Mouse (Mus musculus): ENCODE data around the gene Coq8a. TPM values are rescaled to one million over a fixed set of nuclear protein-coding genes. Genes with fewer than 3 reads are reported as not detected.
A peak's percentile ranks its signal among the peaks of the same experiment; 100 is the strongest.

The Coq8a gene
- polyA plus RNA-seq (2016; fragmentation: Nextera tagmentation; extraction: Ambion mirVana), result 1.8 and 2.0 TPM in 2 replicates

DNA sequence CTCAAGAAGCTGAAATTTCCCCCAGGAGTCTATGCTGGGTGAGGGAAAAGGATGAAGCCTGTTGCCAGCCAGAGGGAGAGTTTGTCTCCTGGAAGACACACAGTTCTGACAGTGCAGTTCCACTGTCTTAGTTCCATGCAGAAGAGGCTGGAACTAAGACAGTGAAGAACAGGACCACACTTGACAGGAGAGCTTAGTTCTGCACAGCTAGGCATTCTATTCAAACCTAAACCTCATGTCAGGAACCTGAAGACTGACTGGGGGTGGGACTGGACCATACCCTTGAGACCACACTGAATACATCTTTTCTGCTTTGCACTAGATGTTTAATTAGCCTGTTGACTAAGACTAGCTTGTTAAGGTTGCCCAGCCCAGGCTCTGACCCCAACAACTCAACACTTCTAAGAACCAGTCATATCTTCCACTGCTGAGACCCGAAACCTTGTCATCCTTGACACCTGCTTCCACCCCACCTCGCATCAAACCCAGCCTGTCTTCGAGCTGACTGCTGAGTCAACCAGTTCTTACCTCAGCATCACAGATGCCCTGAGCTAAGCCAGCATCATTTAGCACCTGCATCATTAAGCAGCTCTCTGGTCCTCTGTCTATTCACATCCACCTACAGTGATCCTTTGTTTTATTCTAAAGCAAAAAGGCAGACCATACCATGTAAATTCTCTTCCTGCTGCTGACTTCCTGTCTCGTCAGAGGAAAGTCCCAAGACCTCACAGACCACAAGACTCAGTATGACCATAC, at the start of gene Coq8a:
Coq8a (minus strand) TSS at position 644 of the 756 bp plus-strand sequence.
- 72% methylated on average over 4 of the region's 4 CpGs for WGBS
- no peak within 1 kb of the TSS for H3K27ac ChIP-seq
- no peaks in the 10 kb centered on the region for H3K36me3 ChIP-seq
- peaks cover 17% of the 10 kb centered on the region for H3K4me1 ChIP-seq (replicated peaks)
- H3K27me3 ChIP-seq (ENCODE audit: insufficient read depth, poor library complexity, severe bottlenecking), result no peaks in the 10 kb centered on the region; the same call in 1 of the 2 replicates
- no peaks in the 10 kb centered on the region for H3K9me3 ChIP-seq
- H3K4me3 ChIP-seq, result no peak within 1 kb of the TSS
- no peak for DNase-seq (ENCODE audit: low spot score)

DNA sequence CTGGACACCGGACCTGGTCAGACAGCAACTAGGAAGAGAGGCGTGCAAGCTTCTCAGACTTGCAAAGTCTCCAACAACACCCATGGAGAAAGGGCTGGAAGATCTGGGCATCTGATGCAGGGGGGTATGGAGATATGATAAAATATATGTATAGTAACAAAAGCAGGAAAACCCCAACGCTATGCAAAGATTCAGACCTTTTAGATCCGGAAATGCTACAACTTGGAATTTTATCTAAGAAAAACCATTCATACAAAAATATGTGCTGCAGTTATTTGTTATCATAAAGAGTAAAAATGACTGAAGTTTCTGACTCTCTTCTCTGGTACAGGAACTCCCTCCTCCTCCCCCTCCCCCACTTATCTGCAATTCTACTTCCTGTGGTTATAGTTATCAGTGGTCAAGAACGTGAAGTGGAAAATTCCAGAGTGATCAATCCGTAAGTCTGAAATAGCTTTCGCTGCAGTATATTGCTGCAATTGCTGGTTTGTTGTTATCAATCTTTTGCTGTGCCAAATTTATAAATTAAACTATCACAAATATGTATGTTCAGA, 49.3 kb upstream of the Coq8a start:
- 0 out of 2 replicates have a peak, but pooled peaks cover 3% of the 10 kb centered on the region for H3K27me3 ChIP-seq (ENCODE audit: insufficient read depth, poor library complexity, severe bottlenecking)
- peaks cover 20% of the 10 kb centered on the region for H3K4me1 ChIP-seq (replicated peaks)
- DNase-seq (ENCODE audit: low spot score), result no peak
- H3K9me3 ChIP-seq, result no peaks in the 10 kb centered on the region
- no peak overlapping the region for H3K27ac ChIP-seq
- WGBS, result 90% methylated on average over 7 of the region's 7 CpGs
- no peaks in the 10 kb centered on the region; the same call in 1 of the 2 replicates for H3K36me3 ChIP-seq
- H3K4me3 ChIP-seq, result no peak overlapping the region

DNA sequence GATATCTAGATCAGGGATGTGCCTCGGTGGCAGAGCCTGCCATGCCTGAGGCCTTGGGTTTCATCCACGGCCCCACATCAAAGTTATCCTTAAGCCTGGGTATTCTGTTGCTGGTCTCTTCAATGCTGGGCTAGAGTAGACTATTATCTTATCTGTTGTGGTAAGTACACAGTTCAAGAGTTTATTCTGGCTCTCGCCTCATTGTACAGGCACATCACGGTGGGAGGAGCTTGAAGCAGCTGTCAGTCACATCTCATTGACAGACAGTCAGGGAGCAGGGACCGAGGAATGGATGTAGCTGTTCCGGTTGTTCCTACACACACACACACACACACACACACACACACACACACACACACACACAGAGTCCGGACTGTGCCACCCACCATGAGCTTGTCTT, 48.5 kb upstream of the Coq8a start:
- WGBS, result 87% methylated on average over 7 of the region's 7 CpGs
- Histone ChIP-seq H3K36me3 (peaks cover 4% of the 10 kb centered on the region; the same call in 1 of the 2 replicates), H3K27ac (no peak overlapping the region), H3K4me3 (no peak overlapping the region), H3K27me3 (ENCODE audit: insufficient read depth, poor library complexity, severe bottlenecking) (no peaks in the 10 kb centered on the region), H3K4me1 (replicated peaks) (peaks cover 20% of the 10 kb centered on the region), H3K9me3 (no peaks in the 10 kb centered on the region)
- DNase-seq (ENCODE audit: low spot score), result no peak

DNA sequence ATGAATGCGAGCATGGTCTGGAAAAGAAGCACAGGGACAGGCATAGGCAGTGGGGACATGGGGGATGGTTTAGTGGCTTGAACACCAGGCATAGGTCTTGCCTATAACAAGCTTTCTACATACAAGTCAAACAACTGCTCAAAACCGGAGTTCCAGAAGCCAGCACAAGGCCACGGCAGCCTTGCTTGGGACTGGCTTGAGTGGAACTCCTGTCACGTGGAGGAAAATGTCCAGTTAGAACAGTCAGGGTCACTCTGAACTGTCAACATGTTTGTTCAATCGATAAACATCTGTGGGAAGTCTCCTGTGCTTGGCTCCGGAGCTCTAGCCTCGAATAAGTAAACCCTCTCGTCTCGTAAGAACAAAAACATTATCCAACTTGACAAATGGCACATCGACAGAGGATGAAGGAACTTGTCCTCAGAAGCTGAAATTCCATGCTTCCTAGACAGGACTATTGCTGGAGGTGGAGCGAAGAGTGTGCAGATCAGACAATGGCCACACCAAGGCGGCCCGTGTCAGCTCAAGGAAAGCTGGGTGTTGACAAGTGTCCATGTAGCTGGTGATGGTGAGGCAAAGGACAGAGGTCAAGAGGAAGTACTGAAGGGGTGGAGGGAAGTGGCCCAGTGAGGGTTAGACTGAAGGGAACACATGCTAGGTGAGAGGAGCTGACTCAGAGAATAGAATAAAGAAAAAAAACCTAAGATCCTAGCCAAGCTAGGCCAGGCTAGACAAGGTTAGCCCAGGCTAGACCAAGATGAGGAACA, 46.5 kb upstream of the Coq8a start:
- H3K4me3 ChIP-seq, result no peak overlapping the region
- no peak overlapping the region for H3K27ac ChIP-seq
- 90% methylated on average over 13 of the region's 13 CpGs for WGBS
- no peaks in the 10 kb centered on the region for H3K9me3 ChIP-seq
- peaks cover 12% of the 10 kb centered on the region for H3K4me1 ChIP-seq (replicated peaks)
- H3K27me3 ChIP-seq (ENCODE audit: insufficient read depth, poor library complexity, severe bottlenecking), result no peaks in the 10 kb centered on the region
- DNase-seq (ENCODE audit: low spot score), result no peak
- H3K36me3 ChIP-seq, result peaks cover 4% of the 10 kb centered on the region; the same call in 1 of the 2 replicates

DNA sequence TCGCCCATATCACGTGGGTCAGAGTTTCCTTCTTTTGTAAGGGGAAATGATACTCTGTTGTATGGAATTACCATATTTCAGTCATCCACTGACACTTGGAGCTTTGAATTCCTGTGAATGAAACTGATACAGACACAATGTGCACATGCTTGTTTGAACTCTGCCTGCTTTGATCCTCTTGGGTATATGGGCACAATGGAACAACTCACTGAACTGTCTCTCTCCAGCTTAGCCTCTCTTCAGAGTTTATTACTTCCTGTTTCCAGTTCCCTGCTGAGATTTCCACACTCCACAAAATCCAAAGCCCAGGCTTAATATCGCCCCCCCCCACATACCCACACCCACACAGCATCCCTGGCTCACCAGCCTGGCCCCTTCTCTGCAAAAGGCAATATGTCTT, 32.3 kb upstream of the Coq8a start:
- Histone ChIP-seq H3K27ac (no peak overlapping the region), H3K36me3 (no peaks in the 10 kb centered on the region), H3K4me3 (no peak overlapping the region), H3K9me3 (peaks cover 5% of the 10 kb centered on the region; the same call in 1 of the 2 replicates), H3K27me3 (ENCODE audit: insufficient read depth, poor library complexity, severe bottlenecking) (no peaks in the 10 kb centered on the region), H3K4me1 (replicated peaks) (peaks cover 13% of the 10 kb centered on the region)
- DNase-seq (ENCODE audit: low spot score), result no peak
- WGBS, result 72% methylated on average over 3 of the region's 3 CpGs

DNA sequence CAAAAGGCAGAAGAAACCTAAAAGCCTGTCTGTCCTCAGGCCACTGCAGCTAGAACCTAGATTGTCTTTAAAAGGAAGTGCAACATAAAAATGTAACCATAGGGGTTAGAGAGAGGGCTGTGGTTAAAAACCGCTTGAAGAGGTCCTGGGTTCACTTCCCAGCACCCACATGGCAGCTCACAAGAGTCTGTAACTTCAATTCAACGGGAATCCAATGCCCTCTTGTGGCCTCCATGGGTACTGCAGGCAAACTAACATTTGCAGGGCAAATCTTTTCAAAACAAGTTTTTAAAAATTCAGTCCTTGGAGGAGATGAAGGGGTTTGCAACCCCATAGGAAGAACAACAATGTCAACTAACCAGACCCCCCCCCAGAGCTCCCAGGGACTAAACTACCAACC, 31.2 kb upstream of the Coq8a start:
- DNase-seq (ENCODE audit: low spot score), result peak; percentile 44
- peaks cover 24% of the 10 kb centered on the region for H3K4me1 ChIP-seq (replicated peaks)
- peaks cover 5% of the 10 kb centered on the region; the same call in 1 of the 2 replicates for H3K9me3 ChIP-seq
- no peak overlapping the region for H3K27ac ChIP-seq
- H3K4me3 ChIP-seq, result no peak overlapping the region
- 25% methylated on average over 2 of the region's 2 CpGs for WGBS
- H3K36me3 ChIP-seq, result no peaks in the 10 kb centered on the region
- no peaks in the 10 kb centered on the region for H3K27me3 ChIP-seq (ENCODE audit: insufficient read depth, poor library complexity, severe bottlenecking)

DNA sequence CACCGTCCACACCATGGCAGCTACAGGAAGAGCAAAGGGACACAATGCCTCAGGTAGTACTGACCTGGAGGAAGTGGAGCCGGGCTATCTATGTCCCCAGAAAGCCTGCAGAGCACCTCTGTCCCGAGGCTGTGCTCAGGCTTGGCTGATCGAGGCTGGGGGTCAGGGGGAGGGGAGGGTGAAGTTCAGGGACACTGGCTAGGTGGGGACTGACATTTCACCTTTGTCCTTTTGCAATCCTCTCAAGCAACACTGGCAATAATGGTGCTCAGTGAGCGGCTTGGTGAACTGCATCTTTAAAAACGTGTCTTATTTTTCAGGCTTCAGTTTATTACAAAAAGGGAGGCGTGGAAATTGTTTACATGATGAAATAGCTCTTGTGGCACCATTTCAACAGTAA, 30.5 kb upstream of the Coq8a start:
- H3K4me1 ChIP-seq (replicated peaks), result peaks cover 31% of the 10 kb centered on the region
- no peak for DNase-seq (ENCODE audit: low spot score)
- peaks cover 5% of the 10 kb centered on the region; the same call in 1 of the 2 replicates for H3K9me3 ChIP-seq
- H3K4me3 ChIP-seq, result no peak overlapping the region
- whole genome bisulfite sequencing, result 88% methylated on average over 7 of the region's 7 CpGs
- H3K36me3 ChIP-seq, result no peaks in the 10 kb centered on the region
- H3K27me3 ChIP-seq (ENCODE audit: insufficient read depth, poor library complexity, severe bottlenecking), result 0 out of 2 replicates have a peak, but pooled peaks cover 2% of the 10 kb centered on the region
- H3K27ac ChIP-seq, result no peak overlapping the region

DNA sequence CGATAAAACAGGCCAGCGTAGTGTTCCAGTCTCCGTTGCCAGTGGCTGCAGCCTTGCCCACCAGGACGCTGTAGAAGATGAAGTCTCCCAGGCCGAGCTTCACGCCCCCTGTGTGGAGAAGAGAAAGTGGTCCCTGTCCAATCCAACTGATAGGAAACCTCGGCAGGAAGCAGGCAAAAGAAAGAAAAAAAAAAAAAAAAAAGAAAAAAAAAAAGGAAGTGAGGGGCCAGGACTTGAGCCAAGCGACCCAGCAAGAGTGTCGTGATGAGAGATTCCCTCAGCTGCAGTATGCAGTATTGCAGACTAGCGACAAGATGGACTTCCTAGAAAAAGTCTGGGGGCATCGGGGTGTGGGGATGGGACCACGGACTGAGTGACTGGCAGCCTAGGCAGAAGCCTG, 29.5 kb upstream of the Coq8a start:
- Histone ChIP-seq H3K27ac (no peak overlapping the region), H3K4me1 (replicated peaks) (peaks cover 31% of the 10 kb centered on the region), H3K36me3 (no peaks in the 10 kb centered on the region), H3K27me3 (ENCODE audit: insufficient read depth, poor library complexity, severe bottlenecking) (0 out of 2 replicates have a peak, but pooled peaks cover 5% of the 10 kb centered on the region), H3K9me3 (peaks cover 5% of the 10 kb centered on the region; the same call in 1 of the 2 replicates), H3K4me3 (no peak overlapping the region)
- 88% methylated on average over 12 of the region's 12 CpGs for WGBS
- no peak for DNase-seq (ENCODE audit: low spot score)

DNA sequence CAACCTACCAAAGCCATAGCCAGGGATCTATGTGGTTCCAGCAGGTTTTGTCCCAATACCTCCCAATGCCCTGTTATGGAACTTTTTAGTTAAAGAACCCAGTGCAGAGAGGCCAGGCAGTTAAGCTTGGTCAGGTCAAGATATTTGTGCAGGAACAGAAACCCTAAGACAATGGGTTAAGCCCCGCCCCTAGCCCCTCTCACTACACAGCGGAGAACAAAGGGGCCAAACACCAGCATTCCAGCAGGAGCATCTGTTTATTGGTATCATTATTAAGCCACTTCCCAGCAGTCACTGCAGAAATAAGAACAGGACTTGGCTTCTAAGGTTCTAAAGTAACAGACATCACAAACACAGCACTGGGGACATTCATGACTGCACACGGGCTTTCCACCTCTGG, 27.4 kb upstream of the Coq8a start:
- WGBS, result 70% methylated on average over 3 of the region's 3 CpGs
- Histone ChIP-seq H3K4me1 (replicated peaks) (peaks cover 26% of the 10 kb centered on the region), H3K4me3 (no peak overlapping the region), H3K27ac (peak overlapping the region; percentile 68), H3K36me3 (no peaks in the 10 kb centered on the region), H3K27me3 (ENCODE audit: insufficient read depth, poor library complexity, severe bottlenecking) (0 out of 2 replicates have a peak, but pooled peaks cover 5% of the 10 kb centered on the region), H3K9me3 (peaks cover 5% of the 10 kb centered on the region; the same call in 1 of the 2 replicates)
- DNase-seq (ENCODE audit: low spot score), result no peak

DNA sequence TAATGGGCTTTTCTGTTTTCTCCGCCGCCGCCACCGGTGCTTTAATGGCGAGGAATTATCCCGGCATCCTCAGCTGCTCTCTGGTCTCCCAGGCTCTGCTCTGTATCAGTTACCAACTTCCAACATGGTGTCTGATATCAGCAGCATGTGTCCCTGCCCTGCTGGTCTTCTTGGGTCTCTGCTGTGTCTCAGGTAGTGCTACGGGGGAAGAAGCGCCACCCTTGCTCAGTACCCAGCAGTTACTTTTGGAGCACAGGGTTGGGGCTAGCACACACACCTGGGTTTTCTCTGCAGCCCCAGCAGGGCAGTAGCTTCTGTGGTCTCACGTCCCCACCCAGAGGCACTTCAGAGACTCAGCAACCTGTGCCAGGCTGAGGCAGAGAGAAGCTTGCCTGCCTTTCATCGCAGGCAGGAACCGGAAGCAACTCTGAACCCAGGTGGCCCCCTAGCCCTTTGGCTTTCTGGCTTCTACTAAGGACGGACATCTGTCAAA, 26.9 kb upstream of the Coq8a start:
- DNase-seq (ENCODE audit: low spot score), result peak; percentile 38
- Histone ChIP-seq H3K9me3 (peaks cover 5% of the 10 kb centered on the region; the same call in 1 of the 2 replicates), H3K27ac (peak overlapping the region; percentile 68), H3K27me3 (ENCODE audit: insufficient read depth, poor library complexity, severe bottlenecking) (0 out of 2 replicates have a peak, but pooled peaks cover 5% of the 10 kb centered on the region), H3K4me1 (replicated peaks) (peaks cover 22% of the 10 kb centered on the region), H3K36me3 (no peaks in the 10 kb centered on the region), H3K4me3 (peak overlapping the region; percentile 55)
- whole genome bisulfite sequencing, result 14% methylated on average over 12 of the region's 12 CpGs

DNA sequence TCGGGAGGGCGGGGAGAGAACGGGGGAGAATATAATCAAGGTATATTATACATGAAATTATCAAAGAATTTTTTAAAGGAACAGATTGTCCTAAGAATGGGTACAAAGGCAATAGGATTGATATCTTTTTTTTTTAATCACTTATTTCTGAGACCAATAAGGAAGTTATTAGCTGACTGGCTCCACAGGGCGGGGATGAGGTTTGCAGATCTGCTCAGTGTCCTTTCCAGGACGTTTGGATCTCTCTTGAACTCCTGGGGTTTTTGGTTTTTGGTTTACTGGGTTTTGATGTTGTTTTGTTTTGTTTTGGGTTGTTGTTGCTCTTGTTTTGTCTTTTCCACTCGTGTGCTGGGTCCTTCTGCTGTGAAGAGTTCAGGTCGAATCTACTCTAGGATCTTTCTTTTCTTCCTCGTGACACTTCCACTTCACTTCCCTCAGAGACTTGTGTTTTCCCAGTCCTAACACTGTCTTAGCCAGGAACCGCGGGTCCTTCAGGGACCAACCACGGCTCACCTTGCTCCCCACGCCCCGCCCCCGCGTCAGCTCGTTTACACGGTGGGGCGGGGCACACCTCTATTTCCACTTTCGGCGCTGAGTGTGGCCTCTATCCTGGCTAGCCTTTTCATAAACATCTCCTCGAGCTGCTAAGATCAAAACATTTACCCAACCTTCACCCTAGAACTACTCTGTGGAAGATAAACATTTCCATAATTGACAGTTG, 26.3 kb upstream of the Coq8a start:
- peak; percentile 40 for DNase-seq (ENCODE audit: low spot score)
- WGBS, result 17% methylated on average over 21 of the region's 21 CpGs
- peaks cover 22% of the 10 kb centered on the region for H3K4me1 ChIP-seq (replicated peaks)
- H3K27me3 ChIP-seq (ENCODE audit: insufficient read depth, poor library complexity, severe bottlenecking), result 0 out of 2 replicates have a peak, but pooled peaks cover 5% of the 10 kb centered on the region
- no peaks in the 10 kb centered on the region for H3K36me3 ChIP-seq
- H3K4me3 ChIP-seq, result peak overlapping the region; percentile 55
- peaks cover 5% of the 10 kb centered on the region; the same call in 1 of the 2 replicates for H3K9me3 ChIP-seq
- H3K27ac ChIP-seq, result peak overlapping the region; percentile 68

DNA sequence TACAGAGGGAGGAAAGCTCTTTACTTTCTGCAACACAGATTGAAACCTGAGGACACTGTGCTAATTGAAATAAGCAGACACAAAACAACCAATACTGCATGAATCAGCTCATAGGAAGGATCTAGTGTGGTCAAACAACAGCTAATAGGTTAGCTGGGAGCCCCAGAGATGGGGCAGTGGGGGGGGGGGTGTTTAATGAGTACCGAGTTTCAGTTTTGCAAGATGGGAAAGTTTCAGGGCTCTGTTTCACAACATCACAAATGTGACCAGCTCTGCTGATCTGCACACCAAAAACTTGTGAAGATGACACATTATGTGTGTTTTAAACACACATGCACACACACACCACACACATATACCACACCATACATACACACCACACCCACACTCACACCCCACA, 22.6 kb upstream of the Coq8a start:
- no peak overlapping the region for H3K27ac ChIP-seq
- DNase-seq (ENCODE audit: low spot score), result no peak
- H3K36me3 ChIP-seq, result no peaks in the 10 kb centered on the region
- 0 out of 2 replicates have a peak, but pooled peaks cover 5% of the 10 kb centered on the region for H3K27me3 ChIP-seq (ENCODE audit: insufficient read depth, poor library complexity, severe bottlenecking)
- no peak overlapping the region for H3K4me3 ChIP-seq
- H3K9me3 ChIP-seq, result no peaks in the 10 kb centered on the region
- WGBS, result 92% methylated on average over 1 of the region's 1 CpGs
- peaks cover 29% of the 10 kb centered on the region for H3K4me1 ChIP-seq (replicated peaks)
